Mouse (Mus musculus): ENCODE data around the gene Mrpl12.

GRCm38 (mm10) chr11:120454965-120455364 lies 29.4 kb upstream of the Mrpl12 start:
- TF ChIP-seq CTCF (conservative IDR thresholded peaks at IDR 0.05 in 1 of 2, IDR thresholded peaks at IDR 0.05 in 1 of 2; ENCODE audit: low read depth in 2 of 2, low read length in 2 of 2) = no peak
- no peak for TF ChIP-seq TCF12 (IDR thresholded peaks at IDR 0.05; ENCODE audit: low read depth, low read length)
- TF ChIP-seq MYC (IDR thresholded peaks at IDR 0.05; ENCODE audit: low read depth, low read length) = no peak
- no peak for TF ChIP-seq MAZ (IDR thresholded peaks at IDR 0.05; ENCODE audit: low read depth, low read length)
